Comparison of ENCODE assay signal across 7 mouse cellular contexts in genomic region chr1:193370096-193370495, GRCm38 (mm10). TPM values are rescaled to one million over a fixed set of nuclear protein-coding genes. Genes with fewer than 3 reads are reported as not detected.
DNase-seq lines count a peak whose midpoint lies in the region; ATAC-seq and TF ChIP-seq lines count a peak whose summit lies in the region.

Camk1g (minus strand) TSS chr1:193370298.

- peak; percentile 87 for ATAC-seq in forebrain, embryonic 12.5 days (ENCODE audit: low FRiP score)
- ATAC-seq in kidney, postnatal 0 days (replicated peaks; ENCODE audit: low FRiP score, low read depth) = peak; percentile 79
- peak; percentile 90 for ATAC-seq in midbrain, embryonic 12.5 days (ENCODE audit: low FRiP score, low read depth)

- WGBS in forebrain, embryonic 12.5 days = 2% methylated on average over 2 of the region's 2 CpGs
- 3% methylated on average over 2 of the region's 2 CpGs for WGBS in kidney, postnatal 0 days
- WGBS in midbrain, embryonic 12.5 days = 0% methylated on average over 2 of the region's 2 CpGs

- peak within 1 kb of the TSS; percentile 49 for H3K4me3 ChIP-seq in forebrain, embryonic 12.5 days (replicated peaks)
- H3K4me3 ChIP-seq in kidney, postnatal 0 days (replicated peaks; ENCODE audit: low read depth, low read length) = peak within 1 kb of the TSS; percentile 36
- H3K4me3 ChIP-seq in midbrain, embryonic 12.5 days = peak within 1 kb of the TSS; percentile 53

- peak within 1 kb of the TSS; percentile 61 for H3K9ac ChIP-seq in forebrain, embryonic 12.5 days
- peak within 1 kb of the TSS; percentile 50 for H3K9ac ChIP-seq in kidney, postnatal 0 days (ENCODE audit: low read depth, low read length)
- peak within 1 kb of the TSS; percentile 65 for H3K9ac ChIP-seq in midbrain, embryonic 12.5 days (replicated peaks)

- no peaks in the 10 kb centered on the region for H3K27me3 ChIP-seq in forebrain, embryonic 12.5 days
- no peaks in the 10 kb centered on the region for H3K27me3 ChIP-seq in kidney, postnatal 0 days (ENCODE audit: insufficient read depth, low read length)
- no peaks in the 10 kb centered on the region; the same call in 1 of the 2 replicates for H3K27me3 ChIP-seq in midbrain, embryonic 12.5 days

- H3K9me3 ChIP-seq in forebrain, embryonic 12.5 days = no peaks in the 10 kb centered on the region
- no peaks in the 10 kb centered on the region for H3K9me3 ChIP-seq in kidney, postnatal 0 days (replicated peaks; ENCODE audit: low read length)
- no peaks in the 10 kb centered on the region for H3K9me3 ChIP-seq in midbrain, embryonic 12.5 days

- H3K27ac ChIP-seq in forebrain, embryonic 12.5 days = peak within 1 kb of the TSS; percentile 75
- H3K27ac ChIP-seq in kidney, postnatal 0 days = peak within 1 kb of the TSS; percentile 50; the same call in 1 of the 2 replicates
- H3K27ac ChIP-seq in midbrain, embryonic 12.5 days (replicated peaks) = peak within 1 kb of the TSS; percentile 52; the same call in 1 of the 2 replicates

- H3K4me1 ChIP-seq in forebrain, embryonic 12.5 days = peaks cover 38% of the 10 kb centered on the region
- peaks cover 11% of the 10 kb centered on the region; the same call in 1 of the 2 replicates for H3K4me1 ChIP-seq in kidney, postnatal 0 days (replicated peaks; ENCODE audit: insufficient read depth, low read length)
- H3K4me1 ChIP-seq in midbrain, embryonic 12.5 days = peaks cover 33% of the 10 kb centered on the region

- peak; percentile 66 to 67 for DNase-seq in right cerebral cortex, adult 2 months (ENCODE audit: low spot score in 2 of 2)
- DNase-seq in right cerebral cortex, adult 18-20 months = no peak
- peak; percentile 96 for DNase-seq in kidney, postnatal 0 days (ENCODE audit: low spot score)
- DNase-seq in urinary bladder, adult 18-20 months (ENCODE audit: low spot score in 2 of 2) = no peak
- no peak for DNase-seq in urinary bladder, postnatal 36 days (ENCODE audit: low spot score in 2 of 2)

- H3K4me2 ChIP-seq in forebrain, embryonic 12.5 days = peak within 1 kb of the TSS; percentile 62
- H3K4me2 ChIP-seq in kidney, postnatal 0 days (ENCODE audit: low read length) = peak within 1 kb of the TSS; percentile 50
- peak within 1 kb of the TSS; percentile 74 for H3K4me2 ChIP-seq in midbrain, embryonic 12.5 days (replicated peaks)

- no peaks in the 10 kb centered on the region for H3K36me3 ChIP-seq in forebrain, embryonic 12.5 days (replicated peaks)
- no peaks in the 10 kb centered on the region for H3K36me3 ChIP-seq in kidney, postnatal 0 days (ENCODE audit: insufficient read depth, low read length)
- no peaks in the 10 kb centered on the region for H3K36me3 ChIP-seq in midbrain, embryonic 12.5 days

- TF ChIP-seq CTCF in kidney, postnatal 0 days (IDR thresholded peaks at IDR 0.05; ENCODE audit: low read depth) = 0 out of 2 replicates have a peak, but pooled peaks have one; percentile 17

RNA-seq across cellular contexts. Expression of gene Camk1g, which starts in this region (rescaled TPM):
- polyA plus RNA-seq in forebrain, embryonic 12.5 days (2016; fragmentation: Nextera tagmentation; extraction: Ambion mirVana) = 20.5 and 20.6 TPM in 2 replicates
- polyA plus RNA-seq in kidney, postnatal 0 days (2015; fragmentation: Nextera tagmentation; extraction: Ambion mirVana) = 6.8 and 8.5 TPM in 2 replicates
- polyA plus RNA-seq in midbrain, embryonic 12.5 days (2016; fragmentation: Nextera tagmentation; extraction: Ambion mirVana) = 28.1 and 28.7 TPM in 2 replicates

Comparison
In these comparisons a context has a peak if more than half of its experiments do, and no peak if none do; other contexts are left out.
1. DNase-seq: peak in right cerebral cortex, adult 2 months (2 of 2) and kidney, postnatal 0 days (single experiment); none in right cerebral cortex, adult 18-20 months (single experiment), urinary bladder, adult 18-20 months (0 of 2) and urinary bladder, postnatal 36 days (0 of 2).
2. Peak in every context shown above with its lines, with median percentiles within 50 percentile points of each other: ATAC-seq, H3K27ac ChIP-seq, H3K4me2 ChIP-seq, H3K4me3 ChIP-seq and H3K9ac ChIP-seq.